Mouse (Mus musculus): Measurements from ENCODE around the gene Slc35e1.

Gene Slc35e1

DNA sequence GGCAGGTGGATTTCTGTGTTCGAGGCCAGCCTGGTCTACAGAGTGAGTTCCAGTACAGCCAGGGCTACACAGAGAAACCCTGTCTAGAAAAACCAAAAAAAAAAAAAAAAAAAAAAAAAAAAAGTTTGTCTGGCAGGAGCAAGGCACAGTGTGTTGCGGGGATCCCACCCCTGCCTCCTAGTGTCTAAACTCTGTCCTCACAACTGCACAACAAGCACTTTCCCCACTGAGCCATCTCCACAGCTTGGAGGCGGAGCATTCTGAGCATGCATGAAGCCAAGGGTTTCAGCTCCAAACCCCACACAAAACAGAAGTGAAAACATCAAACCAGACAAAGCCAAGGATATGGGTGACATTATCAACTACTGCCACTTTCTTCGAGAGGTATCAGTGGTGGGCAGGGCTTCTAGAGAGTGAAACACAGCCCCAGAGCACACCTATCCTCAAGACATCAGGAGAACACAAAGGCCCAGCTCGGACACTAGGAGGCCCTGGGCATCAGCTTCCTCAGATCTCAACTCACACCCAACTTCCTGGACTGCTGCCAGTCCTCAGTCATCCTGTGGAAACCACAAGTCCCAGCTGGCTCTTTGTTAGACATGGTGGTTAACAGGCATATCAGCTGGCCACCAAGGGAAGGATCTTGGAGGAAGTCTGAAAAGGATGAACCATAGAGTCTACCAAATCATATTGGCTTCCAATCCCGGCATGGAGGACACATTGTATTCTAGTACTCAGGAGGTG is 6.8 kb downstream of the Slc35e1 start:
- no peak for DNase-seq (ENCODE audit: low spot score in 2 of 2)

DNA sequence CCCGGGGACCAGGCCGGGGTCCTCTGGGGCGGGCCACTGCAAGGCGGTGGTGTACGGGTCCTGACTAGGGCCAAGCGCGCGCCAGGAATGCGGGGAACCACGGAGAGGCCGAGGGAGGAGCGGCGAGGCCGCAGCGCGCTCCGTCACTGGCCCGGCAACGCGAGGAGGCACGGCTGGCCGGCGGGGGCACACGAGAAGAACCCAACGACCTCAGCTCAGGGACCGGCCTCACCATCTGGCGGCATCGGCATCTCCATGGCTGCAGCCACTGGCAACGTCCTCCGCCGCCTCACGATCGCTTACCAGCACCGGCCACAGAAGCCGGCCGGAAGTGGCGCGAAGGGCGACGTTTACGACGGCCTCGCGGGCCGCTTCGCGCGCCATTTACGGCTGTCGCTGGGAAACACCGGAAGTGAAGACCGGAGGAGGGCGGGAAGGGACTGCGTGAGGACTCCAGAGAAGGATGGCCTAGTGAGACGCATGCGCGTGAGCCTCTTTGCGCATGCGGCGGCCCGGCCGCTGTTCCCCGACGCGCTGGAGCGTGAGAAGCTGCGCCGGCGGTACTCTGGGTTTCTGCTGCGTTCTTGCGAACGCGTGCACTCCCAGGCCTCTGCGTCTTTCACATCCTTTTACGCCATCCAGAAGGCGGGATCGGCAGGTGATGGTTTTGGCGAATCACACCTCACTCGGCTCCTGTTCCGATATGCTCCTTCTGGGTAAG is 17.4 kb downstream of the Slc35e1 start, which contains the start of gene Cherp:
TSS of gene Cherp (minus strand) at position 401 of the 721 bp plus-strand sequence.
- peak; percentile 97 to 98 for DNase-seq (ENCODE audit: low spot score in 2 of 2)

DNA sequence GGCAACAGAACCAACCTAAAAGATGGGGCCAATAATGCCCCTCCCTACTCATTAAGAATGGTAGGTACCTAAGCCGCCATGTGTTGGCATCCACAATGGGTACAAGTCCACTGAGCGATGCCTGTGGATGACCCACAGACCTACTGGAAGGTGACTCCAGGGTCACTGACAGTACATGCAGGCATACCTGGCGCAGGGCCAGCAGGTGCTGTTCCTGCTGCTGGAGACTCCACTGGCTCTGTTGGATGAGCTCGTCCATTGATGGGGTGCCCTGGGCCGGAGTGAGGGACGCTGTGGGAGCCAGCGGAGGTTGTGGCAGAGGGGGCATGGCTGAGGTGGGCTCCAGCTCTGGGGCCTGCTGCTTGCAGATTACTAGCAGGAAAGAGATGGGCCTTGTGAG is 21.7 kb downstream of the Slc35e1 start:
- DNase-seq (ENCODE audit: low spot score in 2 of 2): no peak

DNA sequence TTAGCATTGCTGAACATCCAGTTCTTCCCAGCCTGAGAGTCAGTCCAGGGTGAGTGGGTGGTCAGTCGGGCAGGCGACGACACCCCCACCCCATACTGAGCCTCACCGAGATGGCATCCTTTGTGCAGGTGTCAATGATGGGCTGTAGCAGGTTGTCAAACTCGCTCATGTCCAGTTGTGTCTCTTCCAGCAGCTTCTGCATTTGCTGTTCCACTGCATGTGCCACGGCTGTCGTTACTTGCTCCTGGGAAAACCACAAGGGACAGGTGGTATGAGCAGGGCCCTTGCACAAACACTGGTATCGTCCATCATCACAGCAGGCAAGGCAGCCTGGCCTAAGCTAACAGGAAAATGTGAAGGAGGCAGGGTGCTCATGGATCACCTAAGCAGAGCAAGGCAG is 22.4 kb downstream of the Slc35e1 start:
- no peak for DNase-seq (ENCODE audit: low spot score in 2 of 2)

DNA sequence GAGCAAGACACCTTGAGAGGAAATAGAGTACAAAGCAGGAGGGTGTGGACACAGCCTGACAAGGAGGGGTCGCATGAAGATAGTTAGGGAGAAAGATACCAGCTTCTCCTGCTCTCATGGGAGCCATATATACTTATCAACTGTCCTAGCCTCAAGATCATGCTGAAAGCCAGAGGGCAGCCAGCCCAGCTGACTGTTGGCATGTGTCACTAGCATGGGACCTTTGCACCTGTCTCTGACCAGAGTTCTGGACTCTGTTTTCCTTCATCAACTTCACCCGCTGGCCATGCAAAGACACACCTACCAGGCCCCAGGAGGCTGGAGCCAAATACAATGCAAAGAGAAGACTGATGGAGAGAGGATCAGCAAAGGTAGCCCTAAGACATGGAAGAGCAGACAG is 23.2 kb downstream of the Slc35e1 start:
- no peak for DNase-seq (ENCODE audit: low spot score in 2 of 2)

DNA sequence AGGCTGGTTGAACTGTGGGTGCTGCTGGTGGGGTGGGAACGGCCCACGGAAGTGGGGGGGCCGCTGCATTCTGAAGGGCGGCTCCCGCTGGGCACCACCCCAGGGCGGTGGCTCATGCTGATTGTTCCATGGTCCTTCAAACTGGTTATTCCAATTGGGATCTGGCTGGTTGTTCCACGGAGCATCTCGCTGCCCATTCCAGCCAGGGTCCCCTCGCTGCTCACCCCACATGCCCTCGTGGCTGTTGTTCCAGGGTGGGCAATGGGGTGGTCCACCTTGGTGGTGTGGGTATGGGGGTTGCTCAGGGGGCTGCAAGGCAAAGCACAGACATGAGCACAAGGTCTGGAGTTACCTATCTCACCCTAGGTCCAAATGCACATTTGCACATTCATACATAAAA is 28.2 kb downstream of the Slc35e1 start:
- no peak for DNase-seq (ENCODE audit: low spot score in 2 of 2)

DNA sequence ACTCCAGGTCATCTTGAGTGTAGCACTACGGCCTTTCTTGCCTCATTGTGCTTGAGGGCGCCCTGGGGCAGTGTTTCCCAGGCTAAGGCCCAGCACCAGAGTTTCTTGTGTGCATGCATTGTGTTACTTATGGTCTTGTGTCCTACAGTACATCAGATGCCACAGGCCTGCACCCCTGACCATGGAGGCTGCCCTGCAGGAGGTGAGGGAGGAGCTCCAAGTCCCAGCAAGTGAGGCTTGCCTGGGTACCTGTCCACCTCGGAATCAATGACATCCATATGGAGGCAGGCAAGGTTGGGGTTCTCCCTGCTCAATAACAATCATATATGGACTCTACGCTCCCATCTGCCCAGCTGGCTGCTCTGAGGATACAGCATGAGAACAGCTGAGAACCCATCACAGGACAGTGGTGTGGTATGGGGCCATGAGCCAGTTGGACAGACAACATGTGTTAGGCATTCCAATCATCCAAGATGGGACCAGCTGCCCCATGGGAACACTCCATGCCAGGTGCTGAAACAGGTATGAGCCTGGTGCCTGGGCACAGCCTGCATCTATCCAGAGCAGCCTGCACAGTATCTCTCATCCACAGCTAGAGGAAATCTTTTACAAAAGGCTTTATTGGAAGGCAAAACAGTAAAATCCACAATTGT is 32.4 kb downstream of the Slc35e1 start:
- DNase-seq (ENCODE audit: low spot score in 2 of 2): no peak

DNA sequence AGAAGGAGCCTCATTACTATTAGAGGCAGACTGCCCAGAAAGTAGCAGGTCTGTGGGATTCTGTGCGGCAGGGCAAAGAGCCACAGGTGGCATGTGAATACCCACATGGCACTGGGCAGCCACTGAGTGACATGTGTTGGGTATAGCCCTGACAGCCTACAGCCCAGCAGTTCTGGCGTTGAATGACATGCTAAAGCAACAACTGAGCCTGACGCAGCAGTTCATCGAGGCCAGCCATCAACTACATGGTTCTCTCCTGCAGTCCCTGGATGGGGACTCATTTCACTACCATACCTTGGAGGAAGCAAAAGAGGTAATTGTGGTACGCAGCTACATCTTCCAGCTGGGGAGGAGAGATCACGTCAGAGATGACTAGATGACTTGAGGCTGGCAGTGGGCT is 34.0 kb downstream of the Slc35e1 start:
- DNase-seq (ENCODE audit: low spot score in 2 of 2): no peak

DNA sequence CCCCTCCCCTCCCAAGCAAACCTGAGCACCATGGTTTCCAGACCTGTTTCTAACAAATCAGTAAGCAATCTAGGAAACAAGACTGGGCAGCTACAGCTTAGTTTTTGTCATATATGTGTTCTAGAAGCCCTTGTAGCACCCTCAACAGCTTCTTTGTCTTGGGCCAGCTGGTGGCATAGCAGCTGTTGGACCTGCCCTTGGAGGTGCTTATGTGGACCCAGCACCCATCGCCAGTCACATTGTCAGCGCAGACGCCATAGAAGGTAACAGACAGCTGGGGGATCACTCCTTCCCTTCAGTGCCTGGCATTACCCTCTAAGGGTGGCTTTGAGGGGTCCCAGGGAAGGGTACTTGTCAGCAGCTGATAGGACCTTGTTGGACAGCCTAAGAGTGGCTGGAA is 34.6 kb downstream of the Slc35e1 start:
- DNase-seq (ENCODE audit: low spot score in 2 of 2): no peak

DNA sequence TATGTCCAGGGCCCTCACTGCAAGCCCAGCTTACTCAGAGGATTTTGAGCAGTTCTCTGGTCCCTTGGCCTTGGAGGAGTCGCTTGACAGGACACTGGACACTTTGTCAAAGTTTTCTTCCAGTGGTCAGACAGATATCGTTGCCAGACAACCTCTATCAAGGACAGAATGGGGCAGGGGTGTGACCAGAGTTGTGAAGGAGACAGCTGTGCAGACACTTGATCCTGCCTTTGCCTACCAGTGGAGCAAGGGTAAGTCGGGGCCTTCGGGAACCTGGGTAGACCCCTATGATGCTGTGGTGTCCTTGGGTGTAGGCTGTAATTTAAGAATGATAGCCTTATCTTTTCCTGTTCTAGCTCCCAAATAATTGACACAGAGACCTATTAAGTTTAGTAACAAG is 37.1 kb downstream of the Slc35e1 start:
- no peak for DNase-seq (ENCODE audit: low spot score in 2 of 2)

DNA sequence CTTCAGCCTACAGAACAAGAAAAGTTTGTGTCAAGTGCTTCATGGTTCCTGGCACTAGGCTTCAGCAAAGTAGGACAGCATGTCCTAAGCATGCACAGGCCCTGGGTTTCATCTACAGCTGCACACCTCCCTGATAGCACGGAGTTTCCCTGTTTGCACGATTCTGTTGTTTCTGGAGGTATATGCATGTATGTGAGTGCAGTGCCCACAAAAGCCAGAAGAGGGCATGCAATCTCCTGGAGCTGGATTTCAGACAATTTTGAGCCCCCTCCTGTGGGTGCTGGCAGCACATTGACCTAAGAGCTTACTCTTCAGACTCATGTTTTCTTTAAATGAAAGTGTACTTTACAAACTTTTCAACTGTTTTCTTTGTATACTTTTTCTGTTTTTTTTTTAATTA is 38.5 kb downstream of the Slc35e1 start:
- DNase-seq (ENCODE audit: low spot score in 2 of 2): no peak

DNA sequence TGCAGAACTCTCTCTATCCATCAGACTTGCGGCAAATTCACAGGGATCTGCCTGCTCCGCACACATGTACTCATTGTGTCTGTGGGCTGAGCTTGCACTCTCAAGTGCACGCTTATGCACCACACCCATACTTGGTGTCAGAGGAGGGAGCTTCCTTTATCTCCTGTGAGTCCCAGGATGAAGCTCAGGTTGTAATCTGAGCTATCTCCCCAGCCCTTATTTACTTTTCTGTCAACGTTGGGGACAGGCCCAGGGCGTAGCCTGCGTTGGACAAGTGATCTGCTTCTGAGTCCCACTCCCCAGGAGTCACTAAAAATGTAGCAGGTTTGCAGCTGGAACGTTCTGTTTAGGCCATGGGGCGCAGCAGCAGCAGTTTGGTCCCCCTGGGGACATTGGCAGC is 40.9 kb downstream of the Slc35e1 start:
- no peak for DNase-seq (ENCODE audit: low spot score in 2 of 2)

DNA sequence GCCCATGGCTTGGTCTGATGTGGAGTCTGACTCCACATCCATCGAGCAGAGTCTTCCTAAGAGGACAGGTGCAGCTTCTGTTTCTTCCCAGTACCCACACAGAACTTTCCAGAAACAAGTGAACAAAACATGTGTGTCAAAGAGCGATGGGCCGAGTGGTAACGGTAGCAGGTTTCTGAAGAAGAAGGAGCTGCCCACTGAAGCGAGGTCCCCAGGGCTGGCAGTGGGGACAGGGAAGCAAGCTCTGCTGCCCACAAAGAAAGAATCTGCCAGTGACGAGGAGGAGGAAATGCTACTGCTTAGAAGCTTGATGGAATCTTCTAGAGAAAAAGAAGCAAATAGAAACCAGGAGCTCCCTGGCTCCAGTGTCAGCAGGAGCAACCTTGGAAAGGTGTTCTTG is 47.3 kb downstream of the Slc35e1 start:
- no peak for DNase-seq (ENCODE audit: low spot score in 2 of 2)

DNA sequence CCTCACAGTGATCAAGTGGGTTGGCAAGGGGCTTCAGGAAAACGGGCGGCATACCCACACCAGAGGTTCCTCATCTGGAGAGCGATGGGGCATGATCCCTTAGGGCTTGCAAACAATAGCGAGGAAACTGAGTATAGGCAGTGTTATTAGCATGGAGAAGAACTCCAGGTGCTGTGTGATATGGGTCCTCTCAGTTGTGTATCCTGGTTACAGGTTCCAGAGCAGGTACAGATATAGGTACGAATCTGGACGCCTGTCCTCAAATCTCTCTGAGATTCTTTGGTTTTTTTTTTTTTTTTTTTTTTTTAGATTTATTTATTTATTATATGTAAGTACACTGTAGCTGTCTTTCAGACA is 48.4 kb downstream of the Slc35e1 start:
- no peak for DNase-seq (ENCODE audit: low spot score in 2 of 2)

DNA sequence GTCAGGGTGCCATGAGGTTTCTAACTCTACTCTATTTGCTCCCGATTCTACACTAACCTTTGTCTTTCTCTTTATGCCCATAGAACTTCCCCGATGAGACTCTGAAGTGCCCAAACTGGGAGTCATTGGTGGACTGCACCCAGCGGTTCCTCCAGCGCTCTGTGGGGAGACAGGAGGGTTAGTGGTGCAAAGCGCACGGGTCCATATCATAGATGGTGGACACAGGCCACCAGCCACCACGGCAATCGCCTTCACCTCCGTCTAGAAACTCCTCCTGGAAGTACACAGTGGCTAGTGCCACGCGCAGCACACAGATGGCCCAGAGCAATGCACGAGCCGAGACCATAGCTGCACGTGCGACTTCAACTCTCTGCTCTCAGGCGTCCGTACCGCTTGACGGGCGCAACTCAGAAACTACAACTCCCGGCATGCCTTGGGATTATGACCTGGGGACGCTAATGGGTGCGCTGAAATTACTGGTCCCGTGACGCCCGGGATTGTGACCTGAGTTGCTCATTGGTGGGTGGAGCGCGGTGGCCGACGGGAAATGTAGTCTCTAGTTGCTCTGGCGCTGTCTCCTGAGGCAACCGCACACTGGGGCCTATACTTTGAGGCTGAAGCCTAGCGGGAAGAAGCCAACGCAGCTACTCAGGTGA is 48.9 kb downstream of the Slc35e1 start, which contains the start of the genes Calr3 and 1700030K09Rik:
TSS of gene Calr3 (minus strand) at position 533 of the 656 bp plus-strand sequence.
TSS of gene 1700030K09Rik (plus strand) at position 543 of the 656 bp plus-strand sequence.
- DNase-seq (ENCODE audit: low spot score in 2 of 2): peak; percentile 99

DNA sequence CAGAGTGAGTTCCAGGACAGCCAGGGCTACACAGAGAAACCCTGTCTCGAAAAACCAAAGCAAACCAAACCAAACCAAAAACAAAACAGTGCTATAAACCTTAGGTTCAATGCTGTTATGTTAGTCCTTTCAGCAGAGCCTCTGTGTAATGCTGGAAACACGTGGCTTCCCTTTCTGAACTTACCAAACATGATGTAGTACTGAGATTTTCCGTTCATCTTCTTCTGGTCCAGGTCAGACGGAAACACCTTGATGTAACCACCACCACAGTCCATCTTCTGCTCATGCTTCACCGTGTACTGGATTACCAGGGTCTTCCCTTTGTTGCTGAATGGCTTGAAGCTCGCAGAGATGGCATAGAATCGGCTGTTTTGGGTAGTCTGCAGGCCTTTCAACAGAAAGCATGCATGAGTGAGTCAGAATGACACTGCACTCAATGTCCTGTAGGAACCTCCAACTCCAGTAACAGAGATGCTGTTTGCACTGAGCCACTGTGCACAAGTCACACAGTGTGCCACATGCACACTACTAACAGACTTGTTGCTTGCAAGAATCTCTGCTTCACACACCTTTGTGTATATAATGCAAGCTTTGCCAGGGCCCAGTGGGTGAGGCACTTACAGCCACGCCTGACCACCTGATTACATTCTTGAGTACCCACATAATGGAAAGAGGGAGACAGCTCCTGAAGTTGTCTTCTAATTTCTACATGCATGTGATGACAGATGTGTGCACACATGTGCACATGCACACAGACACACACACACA is 54.0 kb downstream of the Slc35e1 start:
- DNase-seq (ENCODE audit: low spot score in 2 of 2): no peak

DNA sequence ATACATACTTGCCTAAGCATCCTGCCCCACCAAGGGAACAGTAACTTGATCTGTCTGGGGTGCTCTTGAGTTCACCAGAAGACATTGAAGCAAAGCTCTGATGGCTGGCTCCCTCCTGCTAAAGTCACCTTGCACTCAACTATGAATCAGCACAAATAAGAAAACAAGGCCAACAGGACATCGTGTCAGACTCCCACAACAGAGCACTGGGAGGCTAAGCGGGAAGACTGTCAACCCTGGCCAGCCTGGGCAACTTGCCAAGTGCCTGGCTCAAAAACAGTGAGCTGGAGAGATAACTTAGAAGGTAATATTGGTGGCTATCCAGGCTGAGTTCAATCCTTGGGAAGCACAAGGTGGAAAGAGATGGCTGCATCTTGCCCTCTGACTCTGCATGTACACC is 57.5 kb downstream of the Slc35e1 start:
- DNase-seq (ENCODE audit: low spot score in 2 of 2): no peak
